Mouse (Mus musculus) natural killer cell, adult 2 months (primary cell): ENCODE results near the gene Khdc1c.
"Not testable (repeated sequence)": the region's sequence is repeated elsewhere in the genome, so short reads cannot be mapped to it uniquely, and the experiment has no call there.

Experiments used
- DNase-seq, 2 experiments: peaks; one replicate each; pipeline ENCODE4 v3.0.0; 2022; ENCODE audit warnings: low spot score in 2 of 2

Khdc1c gene

DNA sequence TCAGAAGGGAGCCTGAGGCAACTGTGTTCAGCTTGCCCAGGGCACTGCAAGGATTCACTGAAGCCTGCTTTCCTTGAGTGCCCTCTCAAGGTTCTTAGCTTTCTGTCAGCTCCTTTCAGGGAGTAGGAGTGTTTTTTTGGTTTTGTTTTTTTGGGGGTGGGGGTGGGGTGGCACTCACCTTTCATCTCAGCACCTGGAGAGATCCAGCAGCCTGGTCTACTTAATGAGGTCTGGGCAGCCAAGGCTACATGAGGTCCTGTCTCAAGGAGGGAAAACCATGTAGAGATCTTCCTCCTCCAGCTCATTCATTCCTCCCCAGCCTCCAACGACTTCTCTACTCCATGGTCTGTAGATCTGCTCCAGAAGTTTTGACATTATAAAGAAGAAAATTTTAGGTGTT is at the start of gene Khdc1c:
Khdc1c (plus strand) TSS at position 301 of the 400 bp plus-strand sequence.
- DNase-seq, result not testable (repeated sequence)

DNA sequence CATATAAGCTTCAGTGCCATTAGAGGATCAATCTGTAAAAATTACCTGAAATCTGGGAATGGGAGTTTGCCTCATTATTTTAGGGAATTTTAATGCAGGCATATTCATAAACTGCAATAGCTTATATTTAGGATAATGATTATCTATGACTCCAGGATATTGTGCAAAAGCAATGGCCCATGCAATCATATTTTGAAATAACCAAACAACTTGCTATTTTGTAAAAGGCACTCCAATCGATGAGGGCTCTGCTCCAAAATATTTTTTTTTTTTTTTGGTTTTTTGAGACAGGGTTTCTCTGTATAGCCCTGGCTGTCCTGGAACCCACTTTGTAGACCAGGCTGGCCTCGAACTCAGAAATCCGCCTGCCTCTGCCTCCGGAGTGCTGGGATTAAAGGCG is 47.9 kb upstream of the Khdc1c start:
- DNase-seq, result not testable (repeated sequence)

DNA sequence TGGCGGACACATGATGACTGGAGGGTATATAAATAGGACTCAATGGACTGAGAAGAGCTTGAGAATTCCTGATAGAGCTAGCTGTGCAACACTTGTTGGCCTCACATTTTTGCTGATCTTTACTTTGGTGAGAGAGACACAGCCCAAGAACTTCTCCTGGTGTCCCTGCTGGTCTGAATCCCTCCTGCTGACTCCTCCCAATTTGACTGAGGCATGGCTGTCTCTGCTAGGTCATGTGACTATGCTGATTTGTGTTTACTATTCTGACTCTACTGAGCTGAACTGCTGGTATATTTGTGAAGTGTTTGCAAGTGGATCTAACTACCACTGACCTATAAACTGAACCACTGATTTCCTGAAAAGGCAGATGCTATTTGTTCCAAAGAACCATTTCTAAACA is 46.5 kb upstream of the Khdc1c start:
- no peak for DNase-seq

DNA sequence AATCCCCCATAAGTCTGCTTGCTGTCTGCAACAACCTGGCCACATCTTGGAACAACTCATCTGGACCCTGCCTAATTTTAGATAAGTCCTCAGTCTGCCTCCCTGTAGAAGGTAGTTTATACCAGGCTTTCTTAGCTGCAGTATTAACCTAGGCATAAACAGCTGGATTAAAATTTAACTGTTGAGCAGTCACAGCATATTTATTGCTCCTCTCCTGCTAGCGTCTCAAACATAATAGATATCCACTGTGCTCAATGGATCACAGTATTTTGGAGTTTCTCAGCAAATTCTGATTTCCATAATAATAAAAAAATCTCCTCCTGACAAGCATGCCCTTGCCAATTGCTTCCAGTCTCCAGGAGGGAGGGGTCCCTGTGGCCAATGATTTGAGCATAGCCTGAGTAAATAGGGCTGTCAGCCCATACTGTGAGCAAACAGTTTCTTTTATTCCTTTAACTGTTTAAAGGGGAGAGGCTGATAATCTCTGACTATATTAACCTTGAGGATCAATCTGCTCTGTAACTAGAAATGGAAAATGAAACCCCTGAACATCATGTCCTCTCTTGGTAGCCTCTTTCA is 44.0 kb upstream of the Khdc1c start:
- no peak for DNase-seq

DNA sequence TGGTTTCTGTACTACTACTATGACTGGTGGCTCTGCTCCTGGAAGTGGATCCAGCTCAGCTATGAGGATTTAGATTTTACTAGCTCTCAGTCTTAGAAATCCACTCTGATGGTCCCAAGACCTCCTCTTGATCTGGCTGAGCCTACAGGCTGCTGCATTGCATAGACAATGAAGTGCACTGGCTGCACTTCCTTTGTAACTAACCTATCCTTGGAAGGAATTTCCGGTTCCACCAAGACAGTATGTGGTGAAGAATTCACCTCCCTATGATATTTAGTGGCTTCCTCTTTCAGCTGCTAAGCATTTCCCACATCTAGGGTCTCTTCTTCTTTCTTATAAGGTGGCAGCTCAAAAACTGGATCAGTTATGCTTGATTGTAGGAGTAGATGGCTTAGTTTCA is 43.5 kb upstream of the Khdc1c start:
- no peak for DNase-seq

DNA sequence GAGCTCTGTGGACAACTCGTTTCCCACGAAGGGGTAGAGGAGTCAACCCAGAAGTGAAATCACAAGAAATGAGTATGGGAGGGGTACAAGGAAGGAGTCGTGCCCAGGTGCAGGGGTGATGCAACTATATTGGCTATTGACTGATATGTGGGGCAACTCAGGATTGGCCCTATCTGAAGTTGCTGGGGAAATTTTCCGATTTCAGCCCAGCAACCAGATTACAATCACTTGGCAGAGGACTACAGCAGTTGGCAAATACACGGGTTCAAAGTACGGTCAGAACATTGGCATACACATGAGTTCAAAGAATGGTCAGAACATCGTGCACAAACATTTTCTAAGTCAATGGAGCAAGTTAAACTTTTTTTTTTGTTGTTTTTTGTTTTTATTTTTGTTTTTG is 41.4 kb upstream of the Khdc1c start:
- DNase-seq, result no peak

DNA sequence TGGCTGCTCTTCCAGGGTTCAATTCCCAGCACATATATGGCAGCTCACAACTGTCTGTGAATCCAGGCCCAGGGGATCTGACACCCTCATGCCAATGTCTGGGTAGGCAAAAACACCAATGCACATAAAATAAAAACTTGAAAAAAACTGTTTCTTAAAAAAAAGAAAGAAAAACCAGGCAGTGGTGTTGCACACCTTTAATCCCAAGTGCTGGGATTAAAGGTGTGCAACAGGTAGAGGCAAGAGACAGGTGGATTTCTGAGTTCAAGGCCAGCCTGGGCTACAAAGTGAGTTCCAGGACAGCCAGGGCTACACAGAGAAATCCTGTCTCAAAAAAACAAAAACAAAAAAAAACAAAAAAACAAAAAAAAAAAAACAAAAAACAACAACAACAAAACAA is 37.0 kb upstream of the Khdc1c start:
- DNase-seq, result not testable (repeated sequence)

DNA sequence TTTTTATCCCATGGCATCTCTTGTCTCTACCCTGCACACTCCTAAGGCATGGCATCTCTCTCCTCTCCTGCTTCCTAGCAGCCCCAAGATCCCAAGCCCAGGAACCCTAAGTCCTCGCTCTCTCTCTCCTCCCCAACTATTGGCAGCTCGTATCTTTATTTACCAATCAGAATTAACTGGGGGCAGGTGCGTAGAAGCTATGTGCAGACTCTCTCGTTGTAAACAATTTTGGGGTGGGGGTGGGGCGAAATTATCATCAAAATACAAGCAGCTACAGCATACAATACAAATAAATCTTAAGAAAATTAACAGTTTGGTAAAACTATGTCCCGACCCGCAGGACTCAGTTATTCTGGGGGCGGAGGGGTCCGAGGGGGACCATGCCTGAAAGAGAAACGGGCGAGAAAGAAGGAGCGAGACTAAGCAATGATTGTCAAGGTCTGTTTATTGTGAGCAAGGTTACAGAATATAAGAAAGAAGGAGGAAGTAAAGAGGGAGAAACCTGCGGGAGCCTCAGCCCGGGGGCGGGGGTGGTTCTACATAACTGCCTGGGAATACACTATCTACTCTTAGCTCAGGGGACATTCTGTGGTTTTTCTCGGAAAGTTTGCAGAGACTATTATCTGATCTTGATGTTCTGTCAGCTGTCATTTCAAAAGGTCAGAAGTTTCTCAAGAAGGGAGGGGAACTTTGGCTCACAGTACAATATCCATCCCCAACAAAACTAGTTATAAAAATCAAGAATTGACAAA is 34.7 kb upstream of the Khdc1c start:
- peak; percentile 10 to 47 for DNase-seq

DNA sequence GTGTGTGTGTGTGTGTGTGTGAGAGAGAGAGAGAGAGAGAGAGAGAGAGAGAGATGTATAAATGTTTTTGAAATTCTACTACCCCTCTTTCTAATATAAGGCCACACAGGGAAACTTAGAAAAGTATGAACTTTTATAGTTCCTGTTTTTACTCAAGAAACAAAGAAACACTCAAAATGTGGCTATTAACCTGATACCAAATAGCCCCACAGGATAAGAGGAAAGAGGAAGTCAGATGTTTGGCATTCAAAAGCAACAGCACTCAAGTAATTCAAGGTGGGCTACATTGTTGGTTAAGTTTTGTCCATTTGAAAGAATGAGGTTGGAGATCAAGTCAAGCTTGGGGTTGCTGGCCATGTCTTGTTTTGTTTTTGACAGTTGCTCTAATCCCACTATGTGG is 32.3 kb upstream of the Khdc1c start:
- no peak for DNase-seq

DNA sequence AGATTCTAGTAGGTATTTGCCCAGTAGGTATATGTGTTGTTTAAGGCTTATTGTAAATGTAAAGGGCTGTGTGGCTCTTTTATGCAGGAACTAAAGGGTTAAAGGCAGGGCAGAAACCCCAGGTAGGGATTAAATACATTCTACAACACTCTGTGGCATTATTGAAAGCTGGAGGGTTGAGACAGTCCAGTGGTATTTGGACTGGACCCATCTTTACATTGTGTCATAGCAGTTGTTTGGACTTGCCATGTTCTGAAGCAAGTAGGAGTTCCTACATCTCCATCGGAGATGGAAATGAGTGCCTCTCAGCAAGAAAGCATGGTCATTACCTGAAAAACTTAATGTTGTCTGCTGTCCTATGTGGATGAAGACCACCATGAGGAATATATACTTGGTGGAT is 27.4 kb upstream of the Khdc1c start:
- no peak for DNase-seq

DNA sequence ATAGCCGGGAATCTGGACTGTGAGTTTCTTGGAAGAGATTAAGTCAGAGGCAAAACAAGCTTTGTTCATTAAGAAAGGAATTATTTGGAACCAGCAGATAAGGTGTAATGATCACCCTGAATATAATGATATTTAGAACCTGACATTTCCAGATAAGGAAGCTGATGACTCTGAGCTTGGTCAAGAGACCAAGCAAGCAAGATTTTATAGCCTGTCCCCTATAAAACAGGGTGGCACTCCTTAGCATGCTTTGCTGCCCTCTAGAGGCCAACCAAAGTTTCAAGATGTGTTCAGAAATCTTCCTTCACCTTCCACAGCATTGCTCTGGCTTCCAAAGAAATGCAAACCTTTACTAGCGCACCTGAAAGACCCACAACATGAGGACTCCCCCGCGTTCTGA is 23.9 kb upstream of the Khdc1c start:
- peak; percentile 49 to 56 for DNase-seq

DNA sequence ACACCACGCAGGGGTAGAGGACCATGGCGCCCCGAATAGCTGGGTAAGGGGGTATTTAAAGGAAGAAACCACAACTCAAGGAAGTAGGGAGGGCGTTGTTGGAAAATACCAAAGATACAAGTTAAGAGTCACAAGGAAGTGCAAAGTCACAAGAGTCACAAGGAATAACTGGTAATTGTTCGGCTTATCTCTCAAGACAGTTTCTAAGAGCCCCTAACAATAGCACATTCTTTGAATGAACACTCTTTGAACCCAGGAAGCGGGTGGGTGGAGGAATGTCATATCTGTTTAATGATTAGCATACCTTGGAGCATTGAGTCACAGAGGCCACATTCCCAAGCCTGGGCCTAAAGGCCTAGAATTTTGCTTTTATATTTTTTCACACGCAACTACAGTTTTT is 23.4 kb upstream of the Khdc1c start:
- not testable (repeated sequence) for DNase-seq

DNA sequence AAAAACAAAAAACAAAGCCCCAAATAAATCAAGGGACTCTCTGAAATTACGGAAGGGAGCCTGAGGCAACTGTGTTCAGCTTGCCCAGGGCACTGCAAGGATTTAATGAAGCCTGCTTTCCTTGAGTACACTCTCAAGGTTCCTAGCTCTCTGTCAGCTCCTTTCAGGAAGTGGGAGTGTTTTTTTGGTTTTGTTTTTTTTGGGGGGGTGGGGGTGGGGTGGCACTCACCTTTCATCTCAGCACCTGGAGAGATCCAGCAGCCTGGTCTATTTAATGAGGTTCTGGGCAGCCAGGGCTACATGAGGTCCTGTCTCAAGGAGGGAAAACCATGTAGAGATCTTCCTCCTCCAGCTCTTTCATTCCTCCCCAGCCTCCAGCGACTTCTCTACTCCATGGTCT is 18.8 kb upstream of the Khdc1c start, which contains the start of gene Khdc1a:
Khdc1a (plus strand) TSS at position 301 of the 400 bp plus-strand sequence.
- DNase-seq, result no peak

DNA sequence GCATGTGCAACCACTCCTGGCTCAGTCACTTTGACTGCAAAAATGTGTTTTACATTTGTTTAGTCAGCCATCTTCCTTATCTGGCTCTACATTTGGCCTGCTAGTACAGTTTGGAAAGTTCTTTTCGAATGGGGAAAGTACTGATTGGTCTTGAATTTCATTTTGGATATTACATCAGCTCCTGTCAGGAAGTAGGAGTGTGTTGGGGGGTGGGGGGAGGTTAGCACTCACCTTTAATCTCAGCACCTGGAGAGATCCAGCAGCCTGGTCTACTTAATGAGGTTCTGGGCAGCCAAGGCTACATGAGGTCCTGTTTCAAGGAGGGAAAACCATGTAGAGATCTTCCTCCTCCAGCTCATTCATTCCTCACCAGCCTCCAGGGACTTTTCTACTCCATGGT is 15.1 kb downstream of the Khdc1c start, which contains the start of gene Khdc1b:
Khdc1b (plus strand) TSS at position 301 of the 400 bp plus-strand sequence.
- no peak for DNase-seq

DNA sequence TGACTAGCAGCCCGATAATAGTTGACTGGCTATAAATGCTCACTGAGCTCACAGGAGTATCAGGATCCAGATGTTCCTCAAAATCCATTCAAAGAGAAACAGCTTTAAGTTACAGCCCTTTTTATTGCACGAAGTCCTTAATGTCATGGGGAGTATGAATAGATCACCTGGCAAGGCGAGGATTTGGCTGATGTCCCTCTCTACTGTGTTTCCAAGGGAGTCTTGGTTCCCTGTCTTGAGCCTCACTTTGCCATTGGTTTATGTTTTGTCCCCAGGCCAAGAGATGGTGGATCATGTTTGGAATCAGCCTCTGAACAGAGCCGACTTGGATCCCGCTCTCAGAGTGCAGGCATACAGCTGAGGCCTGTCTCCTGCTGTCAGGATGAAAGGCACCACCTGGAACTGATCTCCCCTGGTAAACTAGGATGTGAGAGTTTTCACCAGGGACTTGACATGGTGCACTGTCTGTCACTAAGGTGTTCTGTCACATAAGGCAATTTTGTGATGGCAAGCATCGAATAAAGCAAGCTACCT is 23.1 kb downstream of the Khdc1c start:
- DNase-seq, result no peak

DNA sequence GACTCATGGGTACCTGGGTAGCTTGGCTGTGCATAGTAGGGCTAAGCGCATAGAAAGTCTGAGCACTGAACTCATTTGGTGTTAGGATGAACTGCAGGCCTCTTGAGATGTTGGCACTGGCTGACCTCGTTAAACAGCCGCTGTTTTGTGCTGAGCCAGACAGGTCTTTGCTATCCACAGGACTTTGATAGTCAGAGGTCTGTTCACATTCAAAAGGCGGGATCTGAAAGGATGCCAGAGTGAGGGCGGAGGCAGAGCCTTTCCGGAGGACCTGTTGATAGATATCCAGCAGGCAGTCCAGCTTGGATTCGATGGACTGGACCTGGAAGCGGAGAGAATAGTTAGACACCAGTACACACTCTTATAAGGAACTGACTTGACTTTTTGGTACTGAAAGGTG is 34.7 kb downstream of the Khdc1c start:
- DNase-seq, result no peak

DNA sequence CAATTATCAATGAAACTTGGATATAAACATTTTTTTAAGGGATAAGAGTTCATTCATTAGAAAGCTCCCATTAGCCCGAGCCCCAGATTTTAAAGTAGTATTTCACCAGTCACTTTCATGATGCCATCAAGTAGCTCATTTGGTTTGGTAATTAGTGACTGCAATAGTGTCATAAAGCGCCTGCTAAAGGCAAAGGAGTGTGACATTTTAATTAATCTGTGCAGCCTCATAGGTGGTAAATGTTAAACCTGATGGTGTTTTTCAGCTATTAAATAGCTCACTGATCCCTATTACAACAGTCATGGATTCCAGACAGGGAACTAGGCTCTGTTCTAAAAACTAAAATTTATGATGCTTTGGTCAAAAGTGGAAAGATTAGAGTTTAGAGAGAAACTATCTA is 39.1 kb downstream of the Khdc1c start:
- DNase-seq, result no peak

DNA sequence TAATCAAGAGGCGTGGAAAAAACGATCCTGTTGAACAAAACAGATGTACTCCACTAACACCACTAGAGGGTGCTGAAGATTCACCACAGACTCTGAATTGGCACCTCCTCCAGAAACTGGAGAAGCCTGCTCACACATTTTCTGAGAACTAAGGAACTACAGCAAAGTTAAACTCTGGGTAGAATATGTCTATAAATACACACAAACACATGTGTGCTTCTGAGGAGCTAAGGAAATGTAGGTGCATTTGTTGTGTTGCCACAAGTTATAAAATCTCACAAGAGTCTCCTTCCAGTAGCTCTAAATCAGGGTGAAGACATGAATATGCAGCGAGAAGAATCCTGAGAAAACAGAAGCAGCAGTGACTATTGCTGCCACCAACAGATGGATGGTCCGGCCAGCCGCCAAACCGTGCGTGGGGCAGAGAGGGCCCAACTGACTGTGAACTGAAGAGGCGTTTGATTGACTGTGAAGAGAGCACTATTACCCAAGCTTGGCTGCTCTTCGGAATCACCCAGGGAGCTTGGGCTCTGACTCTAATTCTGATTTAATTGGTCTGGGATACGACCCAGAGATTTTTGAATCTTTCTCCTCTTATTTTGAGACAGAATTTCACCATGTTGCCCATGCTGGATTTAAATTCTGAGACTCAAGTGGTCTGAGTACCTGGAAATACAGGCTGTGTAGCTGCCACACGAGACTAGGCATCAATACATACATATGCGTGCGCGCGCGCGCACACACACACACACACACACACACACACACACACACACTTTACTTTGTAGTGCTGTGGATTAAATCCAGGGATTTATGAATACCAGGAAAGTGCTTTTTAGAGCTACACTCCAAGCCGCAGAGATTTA is 43.4 kb downstream of the Khdc1c start:
- peak; percentile 9 to 18 for DNase-seq

DNA sequence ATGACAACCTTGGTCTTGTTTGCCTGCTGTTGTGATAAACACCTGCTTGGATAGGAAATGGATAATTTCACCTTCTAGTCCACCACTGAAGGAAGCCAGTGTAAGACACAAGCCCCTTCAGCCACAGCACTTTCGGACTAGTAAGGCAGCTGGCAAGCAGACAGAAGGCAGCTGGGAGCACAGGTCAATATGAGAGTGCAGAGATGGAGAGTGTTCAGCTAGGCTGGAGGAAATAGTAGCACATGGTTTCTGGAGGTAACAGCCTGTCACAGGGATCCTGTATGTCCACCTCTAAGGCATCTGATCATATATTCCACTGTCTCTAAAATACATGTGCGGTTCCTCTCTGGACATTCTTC is 44.0 kb downstream of the Khdc1c start:
- no peak for DNase-seq

DNA sequence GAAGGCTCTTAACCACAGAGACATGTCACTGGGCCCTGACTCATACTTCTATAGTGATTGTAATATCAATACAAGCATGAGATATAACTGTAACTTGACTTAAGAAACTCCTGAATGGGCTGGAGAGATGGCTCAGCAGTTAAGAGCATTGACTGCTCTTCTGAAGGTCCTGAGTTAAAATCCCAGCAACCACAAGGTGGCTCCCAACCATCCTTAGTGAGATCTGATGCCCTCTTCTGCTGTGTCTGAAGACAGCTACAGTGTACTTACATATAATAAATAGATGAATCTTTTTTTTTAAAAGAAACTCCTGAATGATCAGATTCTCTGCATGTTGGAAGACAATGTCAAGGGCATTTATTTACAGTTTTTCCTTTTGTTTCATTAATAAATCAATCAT is 51.2 kb downstream of the Khdc1c start:
- DNase-seq, result no peak
